Mouse (Mus musculus): ENCODE data around the gene Cd9. TPM values are rescaled to one million over a fixed set of nuclear protein-coding genes. Genes with fewer than 3 reads are reported as not detected.
A peak's percentile ranks its signal among the peaks of the same experiment; 100 is the strongest.

The Cd9 gene
- total RNA-seq (2015) (41.0 and 50.9 TPM in 2 replicates), total RNA-seq (2017) (31.0 and 38.7 TPM in 2 replicates)

GRCm38 (mm10) chr6:125494092-125494871 lies at the start of gene Cd9:
TSS of gene Cd9 (minus strand) at chr6:125494791.
- peak; percentile 46 for ATAC-seq (replicated peaks; ENCODE audit: poor library complexity)

DNA sequence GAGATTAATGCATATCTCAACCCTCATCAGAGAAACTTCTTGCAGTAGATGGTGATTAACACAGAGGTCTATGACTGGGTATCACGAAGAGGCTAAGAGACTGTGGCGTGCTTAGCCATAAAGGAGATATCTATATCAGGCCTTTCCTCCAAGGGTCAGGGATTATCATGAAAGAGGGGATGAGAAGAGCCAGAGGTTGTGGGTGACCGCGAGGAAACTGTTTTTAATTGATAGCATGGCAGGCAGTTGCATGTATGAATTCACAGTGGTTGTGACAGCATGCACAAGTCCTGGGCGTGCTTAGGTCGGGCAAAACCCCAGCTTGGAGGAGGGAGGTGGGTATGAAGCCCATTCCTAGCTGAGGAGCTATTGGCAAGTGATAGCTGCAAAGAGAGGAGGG lies 46.7 kb upstream of the Cd9 start:
- ATAC-seq (replicated peaks; ENCODE audit: poor library complexity) = peak; percentile 84

DNA sequence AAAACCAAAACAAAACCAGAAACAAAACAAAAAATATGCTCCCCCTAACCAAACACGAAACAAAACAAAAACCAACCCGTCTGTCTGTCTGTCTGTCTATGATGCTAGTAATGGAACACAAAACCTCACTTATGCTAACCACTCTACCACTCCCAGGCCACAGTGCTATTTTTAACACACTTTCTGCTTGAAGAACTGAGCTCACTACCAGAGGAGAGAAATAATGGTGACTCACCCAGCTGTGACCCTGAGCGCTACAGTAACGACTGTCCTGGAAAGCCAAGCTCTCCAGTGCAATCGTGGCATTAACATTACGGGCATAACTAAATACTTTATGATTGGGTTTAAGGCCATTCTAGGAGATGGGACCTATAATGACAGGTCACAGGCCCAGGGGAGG lies 46.2 kb upstream of the Cd9 start:
- ATAC-seq (replicated peaks; ENCODE audit: poor library complexity) = peak; percentile 40

- peak; percentile 42 for ATAC-seq (replicated peaks; ENCODE audit: poor library complexity)
Observed at GRCm38 (mm10) chr6:125540199-125540598, 45.6 kb upstream of the Cd9 start.

DNA sequence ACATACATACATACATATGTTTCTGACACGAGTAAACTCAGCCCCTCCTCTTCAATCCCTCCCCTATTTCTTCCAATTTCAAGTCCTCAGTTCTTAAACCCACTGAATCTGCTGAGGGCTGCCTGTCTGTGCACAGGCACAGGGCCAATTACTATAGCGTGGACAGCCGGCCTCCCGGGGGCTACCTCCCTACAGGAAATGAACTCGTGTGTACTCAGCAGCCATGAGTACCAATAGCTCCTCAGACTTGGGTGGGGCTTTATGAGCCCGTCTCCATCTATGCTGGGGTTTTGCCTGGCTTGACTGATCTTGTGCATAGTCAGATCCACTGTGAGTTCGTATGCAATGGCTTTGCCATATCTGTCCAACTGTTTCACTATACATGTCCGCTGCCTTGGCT lies 44.8 kb upstream of the Cd9 start:
- ATAC-seq (replicated peaks; ENCODE audit: poor library complexity) = 0 out of 2 replicates have a peak, but pooled peaks have one; percentile 12

- no peak for ATAC-seq (replicated peaks; ENCODE audit: poor library complexity)
Observed at GRCm38 (mm10) chr6:125538469-125538868, 43.9 kb upstream of the Cd9 start.

GRCm38 (mm10) chr6:125534990-125535389 lies 40.4 kb upstream of the Cd9 start:
- ATAC-seq (replicated peaks; ENCODE audit: poor library complexity) = no peak

DNA sequence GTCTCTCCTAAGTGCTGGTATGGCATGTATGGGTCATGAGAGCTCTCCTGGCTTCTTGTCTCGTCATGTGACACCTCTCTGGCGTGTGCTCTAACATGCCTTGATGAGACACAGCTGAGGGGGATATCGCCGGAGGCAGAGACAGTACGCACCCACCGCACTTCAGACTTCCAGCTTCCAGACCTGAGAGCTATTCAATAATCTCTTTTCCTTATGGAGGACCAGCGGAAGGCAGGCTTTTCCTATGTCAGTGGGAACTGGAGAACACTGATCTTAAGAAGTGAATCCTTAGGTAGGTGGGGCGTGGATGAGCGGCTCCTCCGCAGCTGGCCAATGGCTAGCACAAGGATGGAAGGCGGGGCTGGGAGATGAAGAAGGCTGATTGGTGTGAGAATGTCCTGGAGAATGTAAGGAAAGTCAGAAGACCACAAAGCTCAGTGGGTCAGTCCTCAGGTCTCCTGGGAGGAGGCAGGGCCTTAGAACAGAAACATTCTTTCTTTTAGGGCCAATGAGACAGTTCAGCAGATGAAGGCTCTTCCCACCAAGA lies 38.6 kb upstream of the Cd9 start:
- no peak for ATAC-seq (replicated peaks; ENCODE audit: poor library complexity)

DNA sequence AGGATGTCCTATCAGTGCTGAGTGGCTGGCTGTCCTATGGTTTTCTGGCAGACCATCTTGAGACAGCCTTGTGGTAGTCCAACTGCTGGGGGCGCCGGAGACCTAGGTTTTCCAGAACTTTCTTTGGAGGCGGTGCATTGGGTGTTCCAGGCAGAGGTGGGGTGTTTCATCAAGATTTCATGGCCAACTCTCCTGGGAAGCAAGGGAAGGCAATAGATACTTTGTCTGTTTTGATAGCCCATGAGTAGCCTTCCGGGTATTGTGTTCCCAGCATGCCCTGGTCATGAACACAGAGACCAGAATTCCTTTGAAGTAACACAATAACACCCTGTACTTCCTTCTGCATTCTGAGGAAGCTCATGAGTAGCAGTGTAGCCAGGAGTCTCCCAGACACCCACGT lies 34.9 kb upstream of the Cd9 start:
- ATAC-seq (replicated peaks; ENCODE audit: poor library complexity) = no peak

DNA sequence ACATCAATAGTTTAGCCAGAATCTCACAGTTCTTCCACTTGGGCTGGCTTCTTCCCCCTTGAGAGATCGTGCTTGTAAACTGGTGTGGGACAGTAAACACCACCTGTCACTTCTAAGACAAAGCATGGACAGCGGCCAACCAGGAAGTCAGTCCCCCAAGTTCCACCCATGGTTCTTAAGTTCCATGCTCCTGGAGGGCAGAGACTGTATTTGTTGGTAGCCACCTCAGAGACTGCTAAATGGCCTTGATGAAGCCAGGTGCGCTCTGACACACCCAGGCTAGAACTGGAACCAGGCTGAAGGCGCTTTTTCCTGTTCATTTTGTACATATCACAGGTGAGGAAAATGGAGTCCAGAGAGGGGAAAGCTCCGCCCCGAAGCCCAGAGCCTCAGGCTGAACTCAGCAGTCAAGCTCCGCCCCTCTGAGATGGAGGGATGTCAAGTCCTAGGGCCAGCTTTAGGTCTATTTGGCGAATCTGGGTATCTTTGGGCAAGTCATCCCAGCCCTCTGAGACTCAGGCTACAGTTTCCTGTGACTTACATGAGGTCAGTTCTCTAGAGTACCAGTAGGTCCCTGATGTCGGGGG lies 34.1 kb upstream of the Cd9 start:
- ATAC-seq (replicated peaks; ENCODE audit: poor library complexity) = no peak

GRCm38 (mm10) chr6:125526066-125526465 lies 31.5 kb upstream of the Cd9 start:
- peak; percentile 70 for ATAC-seq (replicated peaks; ENCODE audit: poor library complexity)

- peak; percentile 43; the same call in 1 of the 2 replicates for ATAC-seq (replicated peaks; ENCODE audit: poor library complexity)
Observed at GRCm38 (mm10) chr6:125524027-125524426, 29.4 kb upstream of the Cd9 start.

GRCm38 (mm10) chr6:125521558-125522193 lies 27.1 kb upstream of the Cd9 start:
- no peak for ATAC-seq (replicated peaks; ENCODE audit: poor library complexity)

- no peak for ATAC-seq (replicated peaks; ENCODE audit: poor library complexity)
Observed at GRCm38 (mm10) chr6:125515503-125516315, 21.1 kb upstream of the Cd9 start.

GRCm38 (mm10) chr6:125512950-125513596 lies 18.5 kb upstream of the Cd9 start:
- ATAC-seq (replicated peaks; ENCODE audit: poor library complexity) = peak; percentile 47

DNA sequence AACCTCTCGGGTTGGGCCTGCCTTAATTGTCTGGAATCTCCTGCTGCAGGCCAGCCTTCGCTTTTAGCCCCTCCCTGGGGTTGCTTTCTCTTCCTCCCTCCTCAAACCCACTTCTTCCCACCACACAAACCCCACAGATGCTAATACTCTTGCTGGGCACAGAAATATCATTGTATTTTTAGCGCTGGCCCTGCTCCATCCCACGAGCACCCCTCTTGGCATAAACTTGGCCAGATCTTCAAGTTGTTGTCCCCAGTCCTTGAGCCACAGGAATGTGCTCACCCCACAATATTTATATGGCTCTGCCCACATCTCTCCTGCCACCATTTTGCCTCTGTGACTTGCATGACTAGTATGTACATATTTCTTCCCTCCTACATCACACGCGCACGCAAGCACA lies 16.6 kb upstream of the Cd9 start:
- peak; percentile 35 for ATAC-seq (replicated peaks; ENCODE audit: poor library complexity)

- ATAC-seq (replicated peaks; ENCODE audit: poor library complexity) = no peak
Observed at GRCm38 (mm10) chr6:125510645-125511044, 16.1 kb upstream of the Cd9 start.

GRCm38 (mm10) chr6:125509783-125510182 lies 15.2 kb upstream of the Cd9 start:
- peak; percentile 80 for ATAC-seq (replicated peaks; ENCODE audit: poor library complexity)

- ATAC-seq (replicated peaks; ENCODE audit: poor library complexity) = no peak
Observed at GRCm38 (mm10) chr6:125506427-125506826, 11.8 kb upstream of the Cd9 start.

DNA sequence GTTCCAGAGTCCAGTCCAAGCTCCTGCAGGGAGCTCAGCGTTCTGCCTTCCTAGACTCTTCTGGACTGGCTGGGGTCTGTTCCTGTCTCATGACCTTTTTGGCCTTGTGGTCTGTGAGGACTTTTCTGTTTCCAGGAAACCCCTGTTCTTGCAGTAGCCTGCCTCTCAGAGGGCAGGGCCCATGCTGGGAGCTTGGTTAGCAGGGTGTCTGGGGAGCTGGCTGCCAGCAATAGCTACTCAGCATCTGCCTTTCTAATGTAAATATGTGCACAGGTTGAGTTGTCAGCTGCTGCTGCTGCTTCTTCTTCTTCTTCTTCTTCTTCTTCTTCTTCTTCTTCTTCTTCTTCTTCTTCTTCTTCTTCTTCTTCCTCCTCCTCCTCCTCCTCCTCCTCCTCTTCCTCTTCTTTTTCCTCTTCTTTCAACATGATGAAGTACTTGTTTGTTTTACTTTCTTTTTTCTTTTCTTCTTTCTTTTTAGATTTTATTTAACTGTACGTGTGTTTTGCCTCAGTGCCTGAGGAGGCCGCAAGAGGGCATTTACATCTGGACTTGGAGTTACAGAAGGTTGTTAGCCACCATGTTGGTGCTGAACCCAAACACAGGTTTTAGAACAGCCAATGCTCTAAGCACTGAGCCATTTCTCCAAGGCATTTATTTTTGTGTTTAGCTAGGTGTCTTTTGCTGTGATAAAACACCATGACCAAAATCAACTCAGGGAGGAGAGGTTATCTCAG lies 10.2 kb upstream of the Cd9 start:
- ATAC-seq (replicated peaks; ENCODE audit: poor library complexity) = no peak
